Mouse (Mus musculus): Measurements from ENCODE around the gene Arsb. TPM values are rescaled to one million over a fixed set of nuclear protein-coding genes. Genes with fewer than 3 reads are reported as not detected.
A peak's percentile ranks its signal among the peaks of the same experiment; 100 is the strongest.

Arsb gene
- 41.9 and 43.3 TPM in 2 replicates for total RNA-seq (2015; ENCODE audit: low replicate concordance)
- 7.8 and 8.7 TPM in 2 replicates for total RNA-seq (2017; ENCODE audit: low replicate concordance)

DNA sequence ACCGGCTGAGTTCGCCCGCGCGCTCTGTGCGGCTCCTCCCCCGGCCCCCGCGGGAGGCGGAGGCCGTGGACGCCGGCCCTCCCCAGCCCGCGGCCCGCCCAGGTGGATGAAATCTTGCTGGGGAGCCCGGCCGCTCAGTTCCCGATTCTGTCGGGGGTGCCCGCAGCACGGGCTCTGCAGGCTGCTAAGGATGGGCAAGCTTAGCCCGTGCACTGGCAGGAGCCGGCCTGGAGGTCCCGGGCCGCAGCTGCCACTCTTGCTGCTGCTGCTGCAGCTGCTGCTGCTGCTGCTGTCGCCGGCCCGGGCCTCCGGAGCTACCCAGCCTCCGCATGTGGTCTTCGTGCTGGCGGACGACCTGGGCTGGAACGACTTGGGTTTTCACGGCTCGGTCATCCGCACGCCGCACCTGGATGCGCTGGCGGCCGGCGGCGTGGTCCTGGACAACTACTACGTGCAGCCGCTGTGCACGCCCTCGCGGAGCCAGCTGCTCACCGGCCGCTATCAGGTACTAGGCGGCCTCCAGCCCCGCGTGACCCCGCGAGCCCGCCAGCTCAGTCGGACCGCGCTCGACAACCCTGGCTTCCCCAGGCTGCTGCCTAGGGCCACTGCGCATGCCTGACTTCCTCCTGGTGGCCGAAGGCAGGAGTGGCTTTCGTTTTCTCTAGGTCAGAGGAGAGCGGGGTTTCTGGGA, at the start of gene Arsb:
Arsb (plus strand) TSS at position 43 of the 691 bp plus-strand sequence.
- ATAC-seq (replicated peaks; ENCODE audit: low FRiP score, poor library complexity, severe bottlenecking): peak; percentile 87

GRCm38 (mm10) chr13:93721916-93722315, 49.5 kb upstream of the Arsb start:
- ATAC-seq (replicated peaks; ENCODE audit: low FRiP score, poor library complexity, severe bottlenecking): no peak

- no peak for ATAC-seq (replicated peaks; ENCODE audit: low FRiP score, poor library complexity, severe bottlenecking)
Observed at GRCm38 (mm10) chr13:93723455-93723854, 48.0 kb upstream of the Arsb start.

DNA sequence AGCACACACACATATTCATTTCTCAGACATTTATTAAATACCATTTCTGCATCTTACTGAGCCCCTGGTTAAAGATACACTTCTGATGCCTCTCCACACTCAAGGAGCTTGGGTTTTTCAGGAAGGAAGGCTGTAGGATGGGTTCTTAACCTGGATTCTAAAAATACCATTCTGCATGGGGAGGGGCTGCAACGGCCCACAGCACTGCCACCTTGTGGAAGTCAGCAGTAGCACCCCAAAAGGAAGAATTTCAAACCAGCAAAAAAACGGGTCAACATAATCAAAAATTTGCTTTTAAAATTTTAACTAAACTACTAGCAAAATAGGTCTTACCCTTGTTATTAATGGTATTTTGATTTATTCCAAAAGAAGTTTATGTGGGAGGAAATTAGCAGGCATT, 47.2 kb upstream of the Arsb start:
- no peak for ATAC-seq (replicated peaks; ENCODE audit: low FRiP score, poor library complexity, severe bottlenecking)

GRCm38 (mm10) chr13:93735131-93735636, 36.2 kb upstream of the Arsb start:
- no peak for ATAC-seq (replicated peaks; ENCODE audit: low FRiP score, poor library complexity, severe bottlenecking)

GRCm38 (mm10) chr13:93744118-93744517, 27.3 kb upstream of the Arsb start:
- no peak for ATAC-seq (replicated peaks; ENCODE audit: low FRiP score, poor library complexity, severe bottlenecking)

DNA sequence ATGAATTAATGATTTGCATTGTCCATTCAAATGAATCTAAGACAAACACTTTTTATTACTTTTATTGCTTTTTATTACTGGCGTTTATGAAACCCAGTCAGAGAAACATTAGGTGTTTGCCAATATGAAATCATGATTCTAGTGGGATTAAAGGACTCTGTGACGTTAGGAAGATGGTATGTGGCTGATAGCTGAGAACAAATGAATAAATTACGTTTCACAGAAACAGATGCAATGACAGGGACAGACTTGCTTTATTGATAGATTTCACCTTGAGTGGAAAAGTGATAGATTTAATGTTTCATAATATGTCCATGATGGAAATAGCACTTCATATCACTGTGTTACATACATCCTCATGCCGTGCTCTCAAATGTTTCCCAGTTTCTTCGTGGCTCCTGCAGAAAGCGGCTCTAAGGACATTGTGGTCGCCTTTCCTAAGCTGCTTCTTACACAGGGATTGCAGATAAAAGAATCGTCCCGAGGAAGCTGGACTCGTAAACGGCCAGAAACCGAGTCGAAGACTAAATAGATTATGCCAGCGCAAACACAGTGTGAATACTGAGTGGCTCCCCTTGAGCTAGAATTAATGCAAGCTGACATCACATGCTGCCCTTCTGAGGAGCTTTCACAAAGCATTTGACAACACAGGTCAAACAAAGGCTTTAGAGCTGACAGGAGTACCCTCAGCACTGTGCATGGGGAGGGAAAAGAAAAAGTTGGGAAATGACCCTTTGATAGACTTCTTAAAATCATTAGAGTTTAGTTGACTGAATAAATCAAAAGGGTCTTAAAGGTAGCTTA, 18.6 kb upstream of the Arsb start:
- ATAC-seq (replicated peaks; ENCODE audit: low FRiP score, poor library complexity, severe bottlenecking): no peak

DNA sequence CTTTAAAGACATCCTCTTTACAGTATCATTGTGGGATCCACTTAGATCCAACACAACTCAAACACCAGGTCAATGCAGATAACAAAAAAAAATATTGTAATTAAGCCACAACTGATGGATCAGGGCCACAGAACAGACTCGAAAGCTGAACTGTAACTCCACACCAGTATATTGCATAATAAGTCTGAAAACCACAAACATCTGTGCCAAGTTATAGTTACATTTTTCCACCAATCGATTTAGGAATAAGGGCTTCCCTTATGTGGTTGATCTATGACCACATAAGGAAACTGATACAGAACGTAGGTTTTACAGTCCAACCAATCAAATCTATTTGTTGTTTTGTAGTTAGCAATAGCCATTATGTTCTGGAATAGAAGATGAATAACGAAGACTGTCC, 16.3 kb upstream of the Arsb start:
- ATAC-seq (replicated peaks; ENCODE audit: low FRiP score, poor library complexity, severe bottlenecking): no peak

DNA sequence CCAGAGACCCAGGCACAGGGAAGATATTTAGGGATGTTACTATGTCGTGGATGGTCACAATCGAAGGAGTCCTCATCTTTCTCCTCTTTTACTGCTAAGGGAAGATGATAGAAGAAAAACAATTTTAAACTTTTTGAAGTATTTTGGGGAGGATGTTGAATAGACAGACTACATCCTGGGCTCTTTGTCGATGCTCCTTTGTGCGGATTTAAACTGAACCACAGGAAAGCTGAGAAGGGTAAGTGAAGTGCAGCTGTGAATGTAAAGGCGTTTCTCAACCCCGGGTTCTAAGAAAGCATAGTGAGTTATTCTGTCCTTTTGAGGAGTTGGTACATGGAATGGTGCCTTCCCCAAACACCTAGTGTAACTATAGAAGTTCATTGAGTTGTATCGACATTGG, 14.8 kb upstream of the Arsb start:
- ATAC-seq (replicated peaks; ENCODE audit: low FRiP score, poor library complexity, severe bottlenecking): no peak

DNA sequence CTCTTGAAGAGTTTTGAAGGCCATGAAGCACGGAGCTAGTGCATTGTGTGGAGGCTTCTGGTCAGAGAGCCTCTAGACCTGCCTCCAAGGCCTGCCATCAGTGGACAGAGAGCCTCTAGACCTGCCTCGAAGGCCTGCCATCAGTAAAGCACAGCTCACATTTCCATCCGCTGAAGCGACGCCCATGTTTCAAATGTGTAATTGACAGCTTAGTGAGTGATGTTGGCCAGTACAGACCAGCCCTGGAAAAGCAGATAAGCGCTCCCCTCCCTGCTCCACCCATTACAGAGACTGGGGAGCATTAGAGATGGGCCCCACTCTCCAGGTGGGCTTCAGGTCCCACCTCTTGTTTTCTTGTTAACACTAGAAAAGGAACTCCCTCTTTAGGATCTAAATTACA, 13.9 kb upstream of the Arsb start:
- 0 out of 2 replicates have a peak, but pooled peaks have one; percentile 52 for ATAC-seq (replicated peaks; ENCODE audit: low FRiP score, poor library complexity, severe bottlenecking)

- no peak for ATAC-seq (replicated peaks; ENCODE audit: low FRiP score, poor library complexity, severe bottlenecking)
Observed at GRCm38 (mm10) chr13:93758149-93758898, 13.1 kb upstream of the Arsb start.

DNA sequence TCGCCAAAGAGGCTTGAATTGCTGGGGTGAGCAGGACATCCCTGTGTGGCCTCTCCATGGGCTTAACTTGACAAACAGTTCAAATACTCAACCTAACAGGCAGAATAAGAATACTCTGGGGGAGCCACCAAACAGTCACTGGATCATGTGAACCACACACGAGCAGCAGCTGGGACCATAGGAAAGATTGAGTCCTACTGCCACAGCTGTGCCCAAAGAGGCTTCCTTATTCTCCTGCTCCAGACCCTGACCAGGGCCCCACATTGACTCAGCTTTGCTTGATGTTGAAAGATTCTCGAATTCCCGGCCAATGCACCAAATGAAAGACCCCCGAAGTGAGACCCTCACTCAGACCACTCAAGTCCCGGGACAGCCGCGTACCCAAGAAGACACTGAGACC, 9.6 kb upstream of the Arsb start:
- no peak for ATAC-seq (replicated peaks; ENCODE audit: low FRiP score, poor library complexity, severe bottlenecking)

DNA sequence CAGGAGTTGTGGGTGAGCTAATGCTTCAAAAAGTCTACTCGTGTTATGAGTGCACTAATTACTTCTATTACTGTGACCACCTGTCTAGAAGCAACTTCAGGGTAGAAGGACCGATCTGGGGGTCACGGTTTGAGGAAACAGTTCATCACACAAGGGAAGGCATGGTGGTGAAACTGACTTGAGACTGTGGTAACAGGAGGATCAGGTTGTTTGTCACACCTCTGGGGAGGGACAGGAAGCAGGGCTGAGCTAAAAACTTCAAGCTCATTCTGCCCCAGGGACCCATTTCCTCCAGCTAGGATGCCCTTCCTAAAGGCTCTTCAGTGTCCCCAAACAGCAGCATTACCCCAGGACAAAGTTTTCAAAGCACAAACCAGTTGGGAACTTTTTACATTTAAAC, 8.6 kb upstream of the Arsb start:
- ATAC-seq (replicated peaks; ENCODE audit: low FRiP score, poor library complexity, severe bottlenecking): no peak

- ATAC-seq (replicated peaks; ENCODE audit: low FRiP score, poor library complexity, severe bottlenecking): no peak
Observed at GRCm38 (mm10) chr13:93764321-93764973, 7.0 kb upstream of the Arsb start.

DNA sequence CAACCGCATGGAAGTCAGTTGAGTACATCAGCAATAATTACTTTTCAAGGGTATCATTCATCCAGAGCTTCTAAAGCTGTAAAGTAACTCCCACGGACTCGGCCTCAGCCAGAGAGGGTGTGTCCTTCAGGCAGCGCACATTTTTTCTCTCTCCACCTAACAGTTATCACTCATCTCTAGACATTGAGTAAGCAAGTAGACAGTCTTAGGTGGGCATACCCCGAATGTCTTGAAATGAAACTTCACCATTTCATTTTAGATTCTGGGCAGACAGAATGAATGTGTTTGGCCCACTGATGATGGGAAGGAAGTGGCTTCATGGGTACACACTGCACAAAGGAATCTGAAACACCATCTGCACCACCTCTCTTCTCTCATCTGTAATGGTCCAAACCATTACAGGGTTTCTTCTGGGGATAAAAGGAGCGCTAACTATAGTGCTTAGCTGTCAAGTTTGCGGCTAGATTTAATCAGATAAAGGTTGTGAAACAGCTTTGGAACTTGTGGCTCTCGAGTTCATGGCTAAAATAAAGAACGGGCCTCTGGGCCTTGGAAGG, 321 bp upstream of the Arsb start:
- 0 out of 2 replicates have a peak, but pooled peaks have one; percentile 21 for ATAC-seq (replicated peaks; ENCODE audit: low FRiP score, poor library complexity, severe bottlenecking)

GRCm38 (mm10) chr13:93772279-93772636, 828 bp downstream of the Arsb start:
- no peak for ATAC-seq (replicated peaks; ENCODE audit: low FRiP score, poor library complexity, severe bottlenecking)

DNA sequence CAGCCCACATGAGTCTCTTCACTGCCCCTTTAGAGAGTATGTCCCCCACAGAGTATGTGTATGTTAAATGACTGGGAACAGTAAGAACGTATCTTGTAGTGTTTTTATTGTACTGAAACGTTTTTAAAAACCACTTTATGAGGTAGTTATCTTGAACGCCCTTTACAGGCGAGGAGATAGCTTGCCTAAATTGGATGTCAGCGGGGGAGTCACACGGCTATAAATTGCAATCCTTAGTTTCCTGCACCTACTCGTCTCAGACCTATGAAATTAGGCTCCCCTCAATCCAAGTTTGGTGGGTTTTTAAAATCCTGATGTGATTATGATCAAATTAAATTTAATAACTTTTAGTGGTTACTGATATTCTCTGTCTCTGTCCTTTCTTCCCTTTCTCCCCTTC, 1.4 kb downstream of the Arsb start:
- no peak for ATAC-seq (replicated peaks; ENCODE audit: low FRiP score, poor library complexity, severe bottlenecking)

- ATAC-seq (replicated peaks; ENCODE audit: low FRiP score, poor library complexity, severe bottlenecking): no peak
Observed at GRCm38 (mm10) chr13:93773704-93774315, 2.4 kb downstream of the Arsb start.

GRCm38 (mm10) chr13:93782823-93783222, 11.4 kb downstream of the Arsb start:
- no peak for ATAC-seq (replicated peaks; ENCODE audit: low FRiP score, poor library complexity, severe bottlenecking)

Measured in erythroblast, adult 5-6 weeks (primary cell).